Mouse (Mus musculus) G1E (cell line): ENCODE results near the gene Pard3.

Experiments used
- CTCF ChIP-seq: IDR thresholded peaks from 2 replicates; pipeline ENCODE4 v1.5.1; 2012; ENCODE audit warnings: low read depth, low read length, inconsistent platforms, mixed read lengths
- GATA1 ChIP-seq: IDR thresholded peaks from 2 replicates; pipeline ENCODE4 v1.6.1; 2012; ENCODE audit warnings: borderline replicate concordance, low read length, inconsistent platforms, mixed read lengths
- POLR2AphosphoS5 ChIP-seq: IDR thresholded peaks from 2 replicates; pipeline ENCODE4 v1.6.1; 2012; ENCODE audit warnings: low read depth, low read length, inconsistent platforms; ENCODE audit not compliant: insufficient replicate concordance
- TAL1 ChIP-seq: conservative IDR thresholded peaks from 2 replicates; pipeline ENCODE4 v1.6.1; 2012; ENCODE audit warnings: low read depth, low read length, inconsistent platforms, mixed read lengths

DNA sequence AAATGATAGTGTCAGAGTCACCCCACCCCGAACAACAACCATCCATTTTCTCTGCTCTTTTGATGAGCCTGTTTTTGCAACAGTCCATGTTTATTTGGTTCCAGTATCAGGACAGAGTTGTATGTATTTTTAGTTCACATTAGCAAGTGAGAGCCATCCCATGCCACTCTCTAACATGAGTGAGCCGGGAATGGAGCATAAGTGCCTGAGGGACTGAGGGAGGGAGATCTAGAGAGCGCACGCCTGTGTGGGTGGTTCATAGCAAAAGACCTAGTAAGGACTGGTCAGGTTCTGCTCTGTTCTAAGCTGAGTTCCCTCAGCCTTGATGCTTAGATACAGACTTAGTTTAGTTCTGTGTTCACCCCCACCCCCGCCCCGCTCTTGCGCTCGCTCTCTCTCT, 521.9 kb downstream of the Pard3 start:
- TF ChIP-seq TAL1 (no peak), CTCF (no peak), POLR2AphosphoS5 (no peak), GATA1 (no peak)
